Mouse (Mus musculus) myocyte (in vitro differentiated cells): ENCODE measurements around the gene Plekhd1. TPM values are rescaled to one million over a fixed set of nuclear protein-coding genes. Genes with fewer than 3 reads are reported as not detected.

Experiments used
- H3K27me3 ChIP-seq: one replicate; pipeline ENCODE4 v1.6.1; 2011; ENCODE audit not compliant: control insufficient read depth, insufficient read depth, insufficient read length
- H3K36me3 ChIP-seq: one replicate; pipeline ENCODE4 v1.6.1; 2011; ENCODE audit not compliant: control insufficient read depth, insufficient read depth
- H3K4me2 ChIP-seq: one replicate; pipeline ENCODE4 v1.6.1; 2011; ENCODE audit warnings: low read depth, control low read depth
- H3K4me3 ChIP-seq: one replicate; pipeline ENCODE4 v1.5.1; 2011; ENCODE audit warnings: mild to moderate bottlenecking, control low read depth, moderate library complexity
- H3K79me2 ChIP-seq: one replicate; pipeline ENCODE4 v1.6.1; 2011; ENCODE audit not compliant: control insufficient read depth, insufficient read depth
- H3ac ChIP-seq: one replicate; pipeline ENCODE4 v1.6.1; 2011; ENCODE audit not compliant: control insufficient read depth, insufficient read length
- CEBPB ChIP-seq: IDR thresholded peaks from 2 replicates; pipeline ENCODE4 v1.6.1; 2011; ENCODE audit warnings: mild to moderate bottlenecking, moderate library complexity; ENCODE audit not compliant: poor library complexity, insufficient read depth, severe bottlenecking
- E2F4 ChIP-seq: IDR thresholded peaks from one replicate; pipeline ENCODE4 v1.6.1; 2011; ENCODE audit warnings: mild to moderate bottlenecking, control low read depth, moderate library complexity; ENCODE audit not compliant: insufficient read depth
- MAX ChIP-seq: IDR thresholded peaks from one replicate; pipeline ENCODE4 v1.6.1; 2011; ENCODE audit warnings: low read depth, mild to moderate bottlenecking, control low read depth
- MYOD1 ChIP-seq, 3 experiments: IDR thresholded peaks; one replicate each; pipeline ENCODE4 v1.6.1; 2011; ENCODE audit warnings: control low read depth in 2 of 3, low read depth in 2 of 3, mild to moderate bottlenecking in 2 of 3, moderate library complexity in 1 of 3; ENCODE audit not compliant: insufficient read length in 2 of 3, control insufficient read depth in 1 of 3
- MYOG ChIP-seq, 3 experiments: IDR thresholded peaks; one replicate each; pipeline ENCODE4 v1.6.1; 2011; ENCODE audit warnings: control low read depth in 2 of 3, low read depth in 2 of 3, mild to moderate bottlenecking in 2 of 3; ENCODE audit not compliant: insufficient read length in 2 of 3, control insufficient read depth in 1 of 3, insufficient read depth in 1 of 3
- POLR2A ChIP-seq: IDR thresholded peaks from one replicate; pipeline ENCODE4 v1.6.1; 2011; ENCODE audit warnings: low read depth, mild to moderate bottlenecking, control low read depth, moderate library complexity; ENCODE audit not compliant: insufficient read length
- POLR2AphosphoS2 ChIP-seq: IDR thresholded peaks from one replicate; pipeline ENCODE4 v1.6.1; 2011; ENCODE audit warnings: low read depth, control low read depth; ENCODE audit not compliant: insufficient read length
- REST ChIP-seq: IDR thresholded peaks from one replicate; pipeline ENCODE4 v1.6.1; 2011; ENCODE audit warnings: mild to moderate bottlenecking, control low read depth, moderate library complexity; ENCODE audit not compliant: insufficient read depth, insufficient read length
- SRF ChIP-seq: IDR thresholded peaks from one replicate; pipeline ENCODE4 v1.6.1; 2011; ENCODE audit warnings: low read depth; ENCODE audit not compliant: control insufficient read depth, insufficient read length
- TCF12 ChIP-seq: IDR thresholded peaks from one replicate; pipeline ENCODE4 v1.6.1; 2011; ENCODE audit warnings: mild to moderate bottlenecking, control low read depth; ENCODE audit not compliant: poor library complexity, insufficient read depth, severe bottlenecking
- TCF3 ChIP-seq: IDR thresholded peaks from one replicate; pipeline ENCODE4 v1.6.1; 2011; ENCODE audit warnings: low read depth, control low read depth; ENCODE audit not compliant: insufficient read length
- USF1 ChIP-seq: IDR thresholded peaks from one replicate; pipeline ENCODE4 v1.6.1; 2011; ENCODE audit warnings: low read depth, mild to moderate bottlenecking, control low read depth, moderate library complexity
- polyA plus RNA-seq: library from polyadenylated mRNA; unstranded; fragments of >200 nt; fragmentation: generic; extraction: Trizol; gene quantifications from one replicate; pipeline ENCODE4 v1.2.1, GENCODE M21; 2012; ENCODE audit warnings: missing spikeins

Plekhd1 gene
- polyA plus RNA-seq, 1 experiment, result not detected

DNA sequence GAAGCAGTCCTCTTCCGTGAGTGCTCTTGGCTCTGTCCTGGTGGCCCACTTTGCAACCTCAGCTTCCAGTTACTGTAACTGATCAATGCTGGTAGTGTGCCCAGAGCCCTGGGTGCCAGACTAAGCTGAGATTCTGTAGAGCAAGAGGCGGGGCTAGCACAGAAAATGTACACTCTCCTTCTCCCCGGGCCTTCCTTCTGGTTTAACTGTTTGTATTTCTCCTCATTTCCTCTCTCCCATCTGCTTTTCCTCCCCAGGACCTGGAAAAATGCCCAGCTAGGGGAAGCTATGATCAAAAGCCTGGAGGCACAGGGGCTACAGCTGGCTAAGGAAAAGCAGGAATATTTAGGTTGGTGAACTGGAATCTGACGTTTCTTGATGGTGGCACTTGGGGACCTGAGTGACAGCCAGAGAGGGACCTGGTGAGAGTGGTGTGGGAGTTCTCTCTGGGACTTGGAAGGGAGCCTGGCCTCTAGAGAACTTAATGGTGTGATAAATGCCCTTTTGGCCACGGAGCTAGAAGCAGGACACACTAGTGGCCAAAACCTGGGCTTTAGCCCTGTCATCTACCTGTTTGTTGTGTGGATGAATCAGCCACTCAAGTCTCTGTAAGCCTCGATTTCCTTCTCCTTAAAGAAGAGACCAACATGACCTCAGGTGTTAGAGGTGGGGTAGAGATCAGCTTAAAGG lies 14.7 kb downstream of the Plekhd1 start:
- no peak overlapping the region for H3ac ChIP-seq
- TF ChIP-seq SRF, result no peak
- TF ChIP-seq E2F4, result no peak
- no peak for TF ChIP-seq USF1
- TF ChIP-seq MYOG (IDR thresholded peaks at IDR 0.05; ENCODE audit: control insufficient read depth in 1 of 3, insufficient read depth in 1 of 3, insufficient read length in 2 of 3, low read depth in 2 of 3), result no peak
- no peak for TF ChIP-seq TCF12
- no peak for TF ChIP-seq POLR2AphosphoS2
- no peak for TF ChIP-seq POLR2A
- no peak for TF ChIP-seq MYOD1 (IDR thresholded peaks at IDR 0.05; ENCODE audit: control insufficient read depth in 1 of 3, insufficient read length in 2 of 3, low read depth in 2 of 3)
- TF ChIP-seq MAX, result no peak
- no peak for TF ChIP-seq TCF3
- TF ChIP-seq CEBPB, result no peak
- no peak for TF ChIP-seq REST
- H3K4me2 ChIP-seq, result no peak overlapping the region
- no peaks in the 10 kb centered on the region for H3K36me3 ChIP-seq
- H3K27me3 ChIP-seq, result peaks cover 76% of the 10 kb centered on the region
- no peak overlapping the region for H3K4me3 ChIP-seq
- no peaks in the 10 kb centered on the region for H3K79me2 ChIP-seq

DNA sequence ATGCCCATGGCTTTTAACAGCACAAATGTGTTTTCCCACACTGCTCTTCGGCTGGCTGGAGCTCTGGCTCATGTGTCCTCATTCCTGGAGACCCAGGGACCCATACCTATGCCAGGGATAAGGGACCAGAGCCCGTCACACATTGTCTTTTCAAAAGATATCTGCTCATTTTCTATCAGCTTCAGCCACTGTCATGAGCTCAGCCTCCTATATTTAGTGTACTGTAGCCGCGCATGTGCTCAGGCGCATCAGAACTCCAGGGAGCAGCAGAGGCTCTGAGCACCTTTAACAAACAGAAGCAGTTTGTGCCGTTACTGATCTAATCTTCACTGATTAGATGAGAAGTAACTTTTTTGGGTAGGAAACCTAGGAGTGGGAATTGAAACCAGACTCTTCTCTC lies 23.5 kb downstream of the Plekhd1 start:
- Histone ChIP-seq H3K36me3 (no peaks in the 10 kb centered on the region), H3K4me2 (no peak overlapping the region), H3K27me3 (peaks cover 59% of the 10 kb centered on the region), H3K79me2 (no peaks in the 10 kb centered on the region), H3ac (no peak overlapping the region), H3K4me3 (no peak overlapping the region)
- TF ChIP-seq TCF3 (no peak), USF1 (no peak), MYOG (IDR thresholded peaks at IDR 0.05; ENCODE audit: control insufficient read depth in 1 of 3, insufficient read depth in 1 of 3, insufficient read length in 2 of 3, low read depth in 2 of 3) (no peak), TCF12 (no peak), MYOD1 (IDR thresholded peaks at IDR 0.05; ENCODE audit: control insufficient read depth in 1 of 3, insufficient read length in 2 of 3, low read depth in 2 of 3) (no peak), SRF (no peak), CEBPB (no peak), REST (no peak), POLR2A (no peak), MAX (no peak), POLR2AphosphoS2 (no peak), E2F4 (no peak)

DNA sequence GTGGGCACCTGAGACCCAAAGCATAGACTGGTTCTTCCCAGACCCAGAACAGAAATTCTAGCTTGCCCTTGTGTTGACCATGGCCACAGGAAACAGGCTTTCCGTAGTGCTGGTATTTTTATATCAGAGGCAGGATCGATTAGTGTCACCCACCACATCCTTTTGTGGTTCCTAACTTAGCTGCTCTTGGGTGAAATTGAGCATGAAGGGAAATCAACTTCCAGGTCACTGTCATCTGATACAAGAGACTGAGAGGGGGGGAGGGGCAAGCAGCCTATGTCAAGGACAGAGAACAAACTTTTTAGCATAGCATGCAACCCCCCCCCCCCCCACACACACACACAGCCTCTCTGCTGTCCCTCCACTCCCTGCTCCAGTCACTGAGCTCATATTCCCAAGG lies 26.8 kb downstream of the Plekhd1 start:
- Histone ChIP-seq H3ac (no peak overlapping the region), H3K4me3 (no peak overlapping the region), H3K27me3 (peaks cover 59% of the 10 kb centered on the region), H3K36me3 (no peaks in the 10 kb centered on the region), H3K79me2 (no peaks in the 10 kb centered on the region), H3K4me2 (no peak overlapping the region)
- TF ChIP-seq POLR2AphosphoS2 (no peak), TCF12 (no peak)

DNA sequence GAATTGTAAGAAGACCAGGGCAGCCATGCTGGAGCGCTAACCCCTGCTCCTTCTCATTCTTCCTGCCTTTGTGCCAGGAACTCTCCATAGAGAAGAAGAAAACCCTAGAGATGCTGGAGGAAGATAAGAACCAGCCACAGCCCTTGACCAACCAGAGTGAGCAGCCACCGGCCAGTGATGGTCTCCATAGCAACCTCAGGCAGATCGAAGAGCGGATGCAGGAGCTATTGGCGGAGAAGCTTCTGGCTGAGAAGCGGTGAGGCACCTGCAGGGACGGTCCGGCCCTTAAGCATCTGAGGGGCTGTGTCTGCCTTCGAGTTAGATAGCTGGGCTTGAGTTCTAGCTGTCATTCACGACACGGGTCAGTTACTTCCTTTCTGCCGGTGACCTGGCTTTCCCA lies 28.1 kb downstream of the Plekhd1 start:
- H3K27me3 ChIP-seq, result peaks cover 45% of the 10 kb centered on the region
- H3K4me2 ChIP-seq, result no peak overlapping the region
- TF ChIP-seq POLR2AphosphoS2, result no peak
- TF ChIP-seq TCF12, result no peak
- TF ChIP-seq SRF, result no peak
- no peak for TF ChIP-seq E2F4
- TF ChIP-seq MYOG (IDR thresholded peaks at IDR 0.05; ENCODE audit: control insufficient read depth in 1 of 3, insufficient read depth in 1 of 3, insufficient read length in 2 of 3, low read depth in 2 of 3), result no peak
- TF ChIP-seq POLR2A, result no peak
- no peak overlapping the region for H3K4me3 ChIP-seq
- no peak overlapping the region for H3ac ChIP-seq
- H3K36me3 ChIP-seq, result no peaks in the 10 kb centered on the region
- H3K79me2 ChIP-seq, result no peaks in the 10 kb centered on the region

DNA sequence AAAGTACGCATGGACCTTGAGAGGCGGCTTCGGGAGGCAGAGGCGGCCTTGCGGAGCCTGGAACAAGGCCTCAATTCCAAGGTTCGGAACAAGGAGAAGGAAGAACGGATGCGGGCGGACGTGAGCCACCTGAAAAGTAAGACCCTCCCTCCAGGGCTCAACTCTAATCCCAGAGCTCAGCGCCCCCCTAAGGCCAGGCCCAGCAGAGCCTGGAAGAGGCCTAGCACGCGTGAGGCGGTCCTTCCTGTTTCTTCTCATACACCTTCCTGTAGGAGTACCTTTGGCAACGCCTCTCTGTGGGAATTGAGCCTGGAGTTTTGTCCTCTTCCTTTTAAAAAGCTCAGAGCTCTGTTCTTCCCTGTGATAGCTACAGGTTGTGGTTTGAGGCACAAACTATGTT lies 29.1 kb downstream of the Plekhd1 start:
- Histone ChIP-seq H3K27me3 (peaks cover 40% of the 10 kb centered on the region), H3K36me3 (no peaks in the 10 kb centered on the region), H3ac (no peak overlapping the region), H3K79me2 (no peaks in the 10 kb centered on the region), H3K4me2 (no peak overlapping the region), H3K4me3 (no peak overlapping the region)
- TF ChIP-seq CEBPB (no peak), POLR2AphosphoS2 (no peak), MYOG (IDR thresholded peaks at IDR 0.05; ENCODE audit: control insufficient read depth in 1 of 3, insufficient read depth in 1 of 3, insufficient read length in 2 of 3, low read depth in 2 of 3) (no peak), REST (no peak), TCF3 (no peak), MAX (no peak), E2F4 (no peak), MYOD1 (IDR thresholded peaks at IDR 0.05; ENCODE audit: control insufficient read depth in 1 of 3, insufficient read length in 2 of 3, low read depth in 2 of 3) (no peak), SRF (no peak), TCF12 (no peak), USF1 (no peak), POLR2A (no peak)
